Mouse (Mus musculus) MEL (cell line): ENCODE measurements around the gene Trappc6a.

ENCODE experiments used
- HCFC1 ChIP-seq: IDR thresholded peaks from 2 replicates; pipeline ENCODE4 v1.6.1; 2012; ENCODE audit warnings: low read depth, mild to moderate bottlenecking, inconsistent platforms, low read length, improper control_type of control experiment, moderate library complexity
- KAT2A ChIP-seq: conservative IDR thresholded peaks from 2 replicates; pipeline ENCODE4 v1.6.1; 2012; ENCODE audit warnings: low read depth, low read length, improper control_type of control experiment, inconsistent platforms
- MAZ ChIP-seq: IDR thresholded peaks from 2 replicates; pipeline ENCODE4 v1.6.1; 2012; ENCODE audit warnings: low read depth, mild to moderate bottlenecking, inconsistent platforms, low read length, improper control_type of control experiment
- POLR2A ChIP-seq, 2 experiments: IDR thresholded peaks; 2 replicates each; pipeline ENCODE4 v1.6.1; 2011 to 2012; ENCODE audit warnings: low read length in 2 of 2, mild to moderate bottlenecking in 2 of 2, control low read depth in 1 of 2, improper control_type of control experiment in 1 of 2, low read depth in 1 of 2, moderate library complexity in 1 of 2; ENCODE audit not compliant: control insufficient read depth in 1 of 2, insufficient read depth in 1 of 2, poor library complexity in 1 of 2
- TBP ChIP-seq: IDR thresholded peaks from 2 replicates; pipeline ENCODE4 v1.8.0; 2011; ENCODE audit warnings: low read depth, low read length, improper control_type of control experiment

- TF ChIP-seq HCFC1 (no peak), KAT2A (no peak), MAZ (no peak), POLR2A (IDR thresholded peaks at IDR 0.05; ENCODE audit: control insufficient read depth in 1 of 2, insufficient read depth in 1 of 2, low read depth in 1 of 2, low read length in 2 of 2, poor library complexity in 1 of 2) (no peak), TBP (no peak)
Measured at GRCm38 (mm10) chr7:19468279-19468678, 39.9 kb upstream of the Trappc6a start.
